Mouse (Mus musculus): ENCODE results near the gene Sox13.

Gene Sox13

GRCm38 (mm10) chr1:133423543-133424480, at the start of gene Sox13:
TSS of gene Sox13 (minus strand) at chr1:133424377.
- peak in 1 of 2 experiments; percentile 28 for DNase-seq (ENCODE audit: low spot score in 2 of 2)

DNA sequence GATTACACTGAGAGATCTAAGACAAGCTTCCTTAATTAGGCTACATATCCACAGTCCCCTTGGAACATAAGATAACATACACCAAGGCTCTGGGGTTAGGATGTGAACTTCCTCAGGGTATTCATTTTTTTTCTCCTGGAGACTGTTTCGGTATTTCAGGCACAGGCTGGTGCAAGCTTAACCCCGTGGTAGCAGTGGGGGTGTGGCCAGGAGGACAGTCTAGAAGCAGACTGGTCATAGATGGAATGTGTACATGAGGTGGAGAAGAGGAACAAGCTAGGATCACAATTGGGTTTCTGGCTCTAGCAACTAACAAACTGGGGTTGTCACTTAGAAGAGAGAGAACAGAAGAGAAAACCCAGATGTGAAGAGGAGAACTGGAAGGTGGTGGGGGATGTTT, 47.4 kb upstream of the Sox13 start:
- DNase-seq (ENCODE audit: low spot score in 2 of 2) = no peak

GRCm38 (mm10) chr1:133471086-133471485, 46.9 kb upstream of the Sox13 start:
- no peak for DNase-seq (ENCODE audit: low spot score in 2 of 2)

DNA sequence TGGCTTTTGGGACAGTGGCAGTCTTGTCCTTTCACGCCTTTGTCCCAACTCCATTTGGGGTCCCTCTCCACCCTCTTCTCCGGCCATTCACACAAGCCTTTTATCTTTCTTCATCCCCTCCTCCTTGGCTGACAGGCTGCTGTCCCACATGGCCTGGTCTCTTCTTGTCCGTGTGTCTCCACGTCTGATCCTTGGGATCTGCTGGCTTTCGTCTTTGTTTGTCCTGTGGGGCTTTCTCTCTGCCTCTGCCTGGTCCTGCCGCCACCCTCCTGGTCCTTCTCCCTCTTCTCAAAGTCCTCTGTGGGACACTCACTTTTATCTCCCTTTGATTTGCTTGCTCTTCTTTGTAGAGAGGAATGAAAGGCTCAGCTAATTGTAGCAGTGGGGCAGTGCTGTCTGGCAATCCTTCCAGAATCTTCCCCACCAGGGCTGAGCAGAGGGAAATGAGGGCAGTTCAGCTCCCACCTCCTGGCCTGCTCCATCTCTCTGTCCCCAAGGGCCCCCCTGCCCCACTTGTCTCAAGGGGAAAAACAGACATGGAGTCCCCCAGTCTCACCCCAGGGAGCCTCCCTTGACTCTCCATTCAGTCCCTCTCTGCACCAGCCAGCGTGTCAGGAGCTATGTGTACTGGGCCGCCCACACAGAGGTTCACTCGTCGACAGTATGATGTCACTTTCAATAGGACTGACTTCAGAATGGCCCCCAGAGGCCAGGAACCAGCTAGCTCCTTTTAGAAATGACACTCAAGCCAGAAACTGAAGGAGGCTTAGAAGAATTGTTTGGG, 46.3 kb upstream of the Sox13 start:
- DNase-seq (ENCODE audit: low spot score in 2 of 2) = no peak

DNA sequence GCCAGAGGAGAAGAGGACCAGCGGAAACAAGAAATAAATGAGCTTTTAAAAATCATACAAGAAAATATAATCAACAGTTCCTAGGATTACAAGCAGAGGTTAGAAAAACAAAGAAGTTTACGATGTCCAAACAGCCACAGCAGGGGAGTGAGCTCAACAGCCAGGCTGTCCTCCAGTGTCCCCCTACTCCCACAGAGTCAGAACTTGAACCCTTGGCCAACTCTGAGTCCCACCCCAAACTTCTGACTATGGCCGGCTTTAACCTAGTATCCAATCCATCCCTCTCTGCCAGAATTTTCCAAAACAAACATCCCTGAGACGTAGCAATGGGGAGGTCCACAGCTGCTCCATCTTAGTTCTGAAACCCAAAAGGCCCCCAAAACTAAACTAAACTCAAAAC, 45.0 kb upstream of the Sox13 start:
- DNase-seq (ENCODE audit: low spot score in 2 of 2) = no peak

DNA sequence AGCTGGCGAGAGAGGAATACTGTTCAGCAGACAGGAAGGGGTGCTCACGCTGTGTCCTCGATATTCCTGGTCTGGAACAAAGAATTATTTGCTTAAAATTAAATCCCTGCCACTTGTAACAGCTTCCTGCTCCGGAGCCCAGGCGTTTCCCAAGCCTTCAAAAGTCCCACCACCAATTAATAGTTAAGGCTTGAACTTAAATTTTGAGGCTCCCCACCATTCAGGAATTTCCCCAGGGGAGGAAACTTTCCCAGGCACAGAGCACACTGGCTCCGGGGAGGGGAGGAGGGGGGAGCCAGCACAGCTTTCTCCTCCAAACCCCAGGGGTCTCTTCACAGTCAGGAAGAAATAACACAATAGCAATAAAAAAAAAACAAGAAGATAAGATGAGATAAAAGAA, 44.6 kb upstream of the Sox13 start:
- no peak for DNase-seq (ENCODE audit: low spot score in 2 of 2)

DNA sequence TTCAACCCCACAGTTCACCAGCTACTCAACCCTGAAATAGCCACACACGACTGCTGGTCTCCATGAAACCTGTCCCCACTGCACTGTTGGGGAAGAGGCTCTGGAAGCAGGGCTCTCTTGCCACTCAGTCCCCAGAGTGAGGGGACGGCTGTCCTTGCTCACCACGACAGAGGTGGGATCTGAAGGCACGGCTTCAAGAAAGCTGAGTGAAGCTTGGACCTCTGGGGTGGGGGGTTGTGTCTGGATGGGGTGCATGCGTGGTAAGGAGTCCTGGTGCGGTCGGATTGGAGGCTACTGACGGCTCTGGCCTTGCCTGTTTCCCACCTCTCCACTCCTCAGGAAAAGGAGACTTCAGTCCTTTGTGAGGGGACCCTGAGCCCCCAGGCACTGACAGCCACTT, 43.7 kb upstream of the Sox13 start:
- DNase-seq (ENCODE audit: low spot score in 2 of 2) = no peak

GRCm38 (mm10) chr1:133463138-133463537, 39.0 kb upstream of the Sox13 start:
- DNase-seq (ENCODE audit: low spot score in 2 of 2) = no peak

- no peak for DNase-seq (ENCODE audit: low spot score in 2 of 2)
Measured at GRCm38 (mm10) chr1:133460996-133461395, 36.8 kb upstream of the Sox13 start.

DNA sequence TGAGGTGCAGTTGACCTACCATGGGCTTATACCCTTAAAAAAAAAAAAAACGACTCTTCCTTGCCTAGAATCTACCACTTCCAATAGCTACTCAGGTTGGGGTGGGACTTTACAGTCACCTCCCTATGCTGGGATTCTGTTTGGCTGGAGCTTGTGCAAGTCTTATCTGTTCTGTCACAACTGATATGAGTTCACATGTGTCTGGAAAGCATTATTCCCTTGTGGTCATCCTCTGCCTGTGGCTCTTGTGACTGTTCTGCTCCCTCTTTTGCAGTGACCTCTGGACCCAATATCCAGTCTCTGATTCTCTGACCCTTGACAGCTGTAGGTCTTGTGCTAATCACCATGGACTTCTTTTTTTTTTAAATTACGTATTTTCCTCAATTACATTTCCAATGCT, 31.9 kb upstream of the Sox13 start:
- no peak for DNase-seq (ENCODE audit: low spot score in 2 of 2)

DNA sequence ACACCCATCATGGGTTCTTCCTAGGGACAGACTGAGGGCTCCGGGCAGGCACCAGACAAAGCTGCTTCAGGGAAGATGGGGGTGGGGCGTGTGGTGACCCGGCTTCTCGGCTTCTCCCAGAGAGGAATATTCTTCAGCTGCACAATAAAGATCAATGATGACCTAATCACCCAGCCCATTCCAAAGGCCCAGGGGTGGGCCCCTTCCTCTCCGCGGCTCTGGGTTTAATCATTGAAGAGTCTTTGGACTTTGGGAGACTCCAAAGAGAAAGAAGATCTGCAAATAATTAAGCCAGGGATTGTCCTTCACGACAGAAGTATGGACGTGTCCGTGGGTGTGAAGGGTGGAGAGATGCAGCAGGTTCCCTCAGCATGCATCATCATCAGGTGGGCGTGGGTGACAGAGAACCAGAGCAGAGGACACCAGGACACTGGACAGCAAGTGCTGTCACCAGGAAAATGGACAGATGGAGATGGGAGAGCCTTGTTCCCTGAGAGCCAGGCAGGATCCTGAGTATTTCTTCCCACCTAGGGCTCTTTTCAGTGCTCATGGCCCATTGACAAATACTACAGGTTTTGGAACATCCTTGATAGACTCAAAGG, 28.5 kb upstream of the Sox13 start:
- DNase-seq (ENCODE audit: low spot score in 2 of 2) = no peak

DNA sequence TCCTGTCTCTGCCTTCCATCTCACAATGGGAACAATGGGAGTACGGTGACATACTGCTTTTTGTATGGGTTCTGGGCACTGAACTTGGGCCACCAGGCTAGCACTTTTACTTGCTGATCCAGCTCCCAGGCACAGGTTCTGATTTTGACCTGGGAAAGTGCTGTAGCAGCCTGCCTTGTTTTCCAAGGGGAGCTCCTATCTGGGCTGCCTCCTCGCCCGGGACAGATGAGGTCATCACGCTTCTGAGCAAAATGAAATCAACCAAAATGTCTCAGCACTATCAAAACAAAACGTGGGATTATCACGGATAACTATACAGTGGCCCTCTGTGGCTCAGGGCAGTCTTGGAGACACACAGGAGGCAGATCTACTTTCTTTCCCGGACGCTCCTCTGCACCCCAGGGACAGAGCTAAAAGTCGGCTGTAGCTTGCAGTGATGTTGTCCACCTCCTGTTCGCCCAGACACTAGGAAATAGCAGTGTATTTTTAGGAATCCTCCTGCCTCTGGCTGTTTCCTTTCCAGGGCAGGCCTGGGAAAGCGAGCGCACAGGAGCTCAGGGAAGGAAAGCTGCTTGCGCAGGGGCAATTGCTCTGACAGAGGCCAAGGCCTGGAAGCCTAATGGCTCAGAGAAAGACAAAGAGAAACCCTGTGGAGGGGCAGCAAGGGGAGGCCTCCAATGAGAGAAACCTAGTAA, 27.8 kb upstream of the Sox13 start:
- DNase-seq (ENCODE audit: low spot score in 2 of 2) = no peak

- DNase-seq (ENCODE audit: low spot score in 2 of 2) = no peak
Measured at GRCm38 (mm10) chr1:133451025-133451424, 26.8 kb upstream of the Sox13 start.

GRCm38 (mm10) chr1:133448351-133448931, 24.3 kb upstream of the Sox13 start:
- DNase-seq (ENCODE audit: low spot score in 2 of 2) = no peak

- DNase-seq (ENCODE audit: low spot score in 2 of 2) = no peak
Measured at GRCm38 (mm10) chr1:133446291-133446690, 22.1 kb upstream of the Sox13 start.

DNA sequence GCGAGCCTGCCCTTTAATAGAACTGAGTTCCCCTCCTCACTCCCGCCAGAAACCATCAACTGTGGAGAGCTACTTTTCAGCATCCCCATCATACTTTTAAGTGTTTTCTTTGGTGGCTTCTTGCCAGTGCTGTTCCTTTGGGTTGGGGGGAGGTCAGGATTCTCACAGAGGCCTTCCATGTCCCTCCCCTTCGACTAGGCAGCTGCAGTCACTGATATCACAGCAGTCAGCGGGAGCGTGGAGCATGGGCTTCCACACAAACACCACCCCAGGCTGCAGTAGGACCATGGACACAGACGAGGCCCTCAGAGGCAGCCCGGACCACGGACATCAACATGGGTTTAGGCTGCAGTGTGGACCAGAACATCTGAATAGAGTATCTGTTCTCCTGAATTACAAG, 20.1 kb upstream of the Sox13 start:
- no peak for DNase-seq (ENCODE audit: low spot score in 2 of 2)

- DNase-seq (ENCODE audit: low spot score in 2 of 2) = no peak
Measured at GRCm38 (mm10) chr1:133437916-133438683, 13.9 kb upstream of the Sox13 start.

- DNase-seq (ENCODE audit: low spot score in 2 of 2) = no peak
Measured at GRCm38 (mm10) chr1:133434756-133435112, 10.6 kb upstream of the Sox13 start.

- DNase-seq (ENCODE audit: low spot score in 2 of 2) = no peak
Measured at GRCm38 (mm10) chr1:133434018-133434755, 10.0 kb upstream of the Sox13 start.

DNA sequence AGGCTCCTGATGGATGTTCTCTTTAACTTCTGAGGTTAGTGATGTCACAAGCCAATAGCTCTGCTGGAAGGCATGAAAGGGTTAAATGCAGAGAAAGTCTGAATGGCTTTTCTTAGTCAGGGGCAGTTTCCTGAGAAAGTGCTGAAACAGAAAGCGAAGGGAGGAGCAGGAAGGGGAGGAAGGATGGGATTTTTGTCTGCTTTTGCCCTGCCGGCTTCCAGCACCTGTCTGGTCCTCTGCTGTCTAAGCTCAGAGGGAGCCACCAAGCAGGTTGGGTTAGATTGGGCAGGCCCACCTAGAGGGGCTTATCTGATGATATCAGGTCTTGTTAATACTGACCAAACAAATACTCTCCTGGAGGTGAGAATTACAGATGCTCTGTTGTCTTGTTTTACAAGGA, 8.4 kb upstream of the Sox13 start:
- DNase-seq (ENCODE audit: low spot score in 2 of 2) = no peak
